In genomic region chr4:133103525-133104193, GRCm38 (mm10) we compare ENCODE assay signal across 9 mouse cellular contexts. TPM values are rescaled to one million over a fixed set of nuclear protein-coding genes. Genes with fewer than 3 reads are reported as not detected.
DNase-seq lines count a peak whose midpoint lies in the region; ATAC-seq lines count a peak whose summit lies in the region.
"Had no signal": no experiment of that assay in that cellular context is flagged by ENCODE, and none has a peak within 500 bp of the region (broad histone marks: within the 10 kb centered on the region; RNA-seq: fewer than 3 reads in every experiment).

No protein-coding gene starts in this region.

- 20% methylated on average over 16 of the region's 16 CpGs for WGBS in intestine, embryonic 14.5 days
- 17% methylated on average over 15 of the region's 16 CpGs for WGBS in liver, embryonic 12.5 days (ENCODE audit: insufficient replicate concordance)
- WGBS in forebrain, embryonic 16.5 days: 24% methylated on average over 12 of the region's 16 CpGs

- peak overlapping the region; percentile 79 for H3K27ac ChIP-seq in intestine, embryonic 14.5 days (ENCODE audit: low read depth)
- H3K27ac ChIP-seq in liver, embryonic 12.5 days: peak overlapping the region; percentile 40; the same call in 1 of the 2 replicates
- no peak overlapping the region for H3K27ac ChIP-seq in forebrain, embryonic 16.5 days (ENCODE audit: low read length)

- H3K9me3 ChIP-seq in intestine, embryonic 14.5 days (ENCODE audit: control insufficient read depth, low read length): no peaks in the 10 kb centered on the region
- no peaks in the 10 kb centered on the region for H3K9me3 ChIP-seq in liver, embryonic 12.5 days (replicated peaks)
- no peaks in the 10 kb centered on the region for H3K9me3 ChIP-seq in forebrain, embryonic 16.5 days (ENCODE audit: control insufficient read depth, low read length)

- peak overlapping the region; percentile 16; the same call in 1 of the 2 replicates for H3K4me2 ChIP-seq in intestine, embryonic 14.5 days (ENCODE audit: low read length)
- peak overlapping the region; percentile 28 for H3K4me2 ChIP-seq in liver, embryonic 12.5 days
- no peak overlapping the region for H3K4me2 ChIP-seq in forebrain, embryonic 16.5 days (ENCODE audit: low read length)

- H3K4me3 ChIP-seq in intestine, embryonic 14.5 days (ENCODE audit: low read depth, low read length): no peak overlapping the region
- H3K4me3 ChIP-seq in liver, embryonic 12.5 days: no peak overlapping the region
- H3K4me3 ChIP-seq in forebrain, embryonic 16.5 days (replicated peaks; ENCODE audit: low read length): no peak overlapping the region

- no peak overlapping the region for H3K9ac ChIP-seq in intestine, embryonic 14.5 days (ENCODE audit: low read length)
- H3K9ac ChIP-seq in liver, embryonic 12.5 days: 0 out of 2 replicates have a peak overlapping the region, but pooled peaks have one; percentile 7
- no peak overlapping the region for H3K9ac ChIP-seq in forebrain, embryonic 16.5 days (replicated peaks; ENCODE audit: low read depth, low read length)

- peaks cover 22% of the 10 kb centered on the region; the same call in 1 of the 2 replicates for H3K4me1 ChIP-seq in intestine, embryonic 14.5 days (replicated peaks; ENCODE audit: control insufficient read depth, insufficient read depth, low read length)
- H3K4me1 ChIP-seq in liver, embryonic 12.5 days: peaks cover 29% of the 10 kb centered on the region
- H3K4me1 ChIP-seq in forebrain, embryonic 16.5 days (replicated peaks; ENCODE audit: control insufficient read depth, insufficient read depth, low read length): peaks cover 11% of the 10 kb centered on the region; the same call in 1 of the 2 replicates

- DNase-seq in gastrocnemius, postnatal 10 days: peak; percentile 12
- DNase-seq in gastrocnemius, adult 18-20 months (ENCODE audit: low spot score): no peak
- DNase-seq in R1 (ENCODE audit: low read depth, low spot score): peak; percentile 99
- DNase-seq in intestine, embryonic 14.5 days (ENCODE audit: low spot score): peak; percentile 74
- DNase-seq in right cerebral cortex, postnatal 4 days: no peak
- DNase-seq: right cerebral cortex, adult 18-20 months had no signal

- H3K27me3 ChIP-seq in intestine, embryonic 14.5 days (replicated peaks; ENCODE audit: control insufficient read depth, insufficient read depth, low read length): no peaks in the 10 kb centered on the region
- H3K27me3 ChIP-seq in liver, embryonic 12.5 days (replicated peaks): no peaks in the 10 kb centered on the region
- H3K27me3 ChIP-seq in forebrain, embryonic 16.5 days (replicated peaks; ENCODE audit: control insufficient read depth, insufficient read depth, low read length): no peaks in the 10 kb centered on the region

- no peaks in the 10 kb centered on the region for H3K36me3 ChIP-seq in intestine, embryonic 14.5 days (ENCODE audit: control insufficient read depth, insufficient read depth, low read length)
- H3K36me3 ChIP-seq in liver, embryonic 12.5 days: no peaks in the 10 kb centered on the region
- no peaks in the 10 kb centered on the region for H3K36me3 ChIP-seq in forebrain, embryonic 16.5 days (ENCODE audit: control insufficient read depth, insufficient read depth)

- ATAC-seq in intestine, embryonic 14.5 days (replicated peaks; ENCODE audit: low FRiP score, low TSS enrichment, low read depth): peak; percentile 87
- ATAC-seq in liver, embryonic 12.5 days: peak; percentile 61
- ATAC-seq in erythroid progenitor cell, adult 5-6 weeks (replicated peaks; ENCODE audit: low FRiP score, poor library complexity, severe bottlenecking): no peak
- no peak for ATAC-seq in forebrain, embryonic 16.5 days

RNA-seq across cellular contexts. Expression of gene Wasf2, which starts 26.6 kb away (rescaled TPM):
- total RNA-seq in gastrocnemius, postnatal 10 days (2021): 10 to 100 TPM; 73.1 to 88.7 TPM
- 10 to 100 TPM; 29.1 to 33.3 TPM for total RNA-seq in gastrocnemius, adult 18-20 months (2021)
- polyA plus RNA-seq in intestine, embryonic 14.5 days (2014; fragmentation: Nextera tagmentation; extraction: Ambion mirVana): 79.6 and 88.3 TPM in 2 replicates
- 35.9 and 42.2 TPM in 2 replicates for polyA plus RNA-seq in liver, embryonic 12.5 days (2016; fragmentation: Nextera tagmentation; extraction: Ambion mirVana)
- total RNA-seq in erythroid progenitor cell, adult 5-6 weeks (2015; ENCODE audit: low replicate concordance): 79.6 and 83.6 TPM in 2 replicates
- 59.7 and 73.7 TPM in 2 replicates for total RNA-seq in erythroid progenitor cell, adult 5-6 weeks (2017; ENCODE audit: low replicate concordance)
- polyA plus RNA-seq in forebrain, embryonic 16.5 days (2015; fragmentation: Nextera tagmentation; extraction: Ambion mirVana): 27.0 and 31.5 TPM in 2 replicates

Comparison
In these comparisons a context has a peak if more than half of its experiments do, and no peak if none do; other contexts are left out.
1. DNase-seq: peak in gastrocnemius, postnatal 10 days (single experiment), R1 (single experiment) and intestine, embryonic 14.5 days (single experiment); none in gastrocnemius, adult 18-20 months (single experiment) and right cerebral cortex, postnatal 4 days (single experiment).
2. ATAC-seq: peak in intestine, embryonic 14.5 days (single experiment) and liver, embryonic 12.5 days (single experiment); none in erythroid progenitor cell, adult 5-6 weeks (single experiment) and forebrain, embryonic 16.5 days (single experiment).